Mouse (Mus musculus) mouse trophoblast stem cell (cell line): Measurements from ENCODE around the gene Fos.

ENCODE experiments used
- in situ Hi-C, 2 experiments: fragments of 300-500 bp; cut with MseI, MboI; formaldehyde crosslinking; loops; 2 replicates in 1 of 2; 3 replicates in 1 of 2; pipeline ENCODE4 v1.15.1; 2025

Gene Fos

GRCm38 (mm10) chr12:85473481-85474297 lies at the start of gene Fos:
Gene Fos, plus strand, starts transcription at chr12:85473890.
- in situ Hi-C loops = no loop called here

- in situ Hi-C loops = no loop called here
Observed at GRCm38 (mm10) chr12:85425721-85426120, 48.0 kb upstream of the Fos start.

GRCm38 (mm10) chr12:85426126-85426525 lies 47.6 kb upstream of the Fos start:
- in situ Hi-C loops = no loop called here

GRCm38 (mm10) chr12:85427802-85428201 lies 45.9 kb upstream of the Fos start:
- in situ Hi-C loops = no loop called here

- in situ Hi-C loops = no loop called here
Observed at GRCm38 (mm10) chr12:85429999-85430398, 43.7 kb upstream of the Fos start.

- in situ Hi-C loops = no loop called here
Observed at GRCm38 (mm10) chr12:85430434-85430833, 43.3 kb upstream of the Fos start.

DNA sequence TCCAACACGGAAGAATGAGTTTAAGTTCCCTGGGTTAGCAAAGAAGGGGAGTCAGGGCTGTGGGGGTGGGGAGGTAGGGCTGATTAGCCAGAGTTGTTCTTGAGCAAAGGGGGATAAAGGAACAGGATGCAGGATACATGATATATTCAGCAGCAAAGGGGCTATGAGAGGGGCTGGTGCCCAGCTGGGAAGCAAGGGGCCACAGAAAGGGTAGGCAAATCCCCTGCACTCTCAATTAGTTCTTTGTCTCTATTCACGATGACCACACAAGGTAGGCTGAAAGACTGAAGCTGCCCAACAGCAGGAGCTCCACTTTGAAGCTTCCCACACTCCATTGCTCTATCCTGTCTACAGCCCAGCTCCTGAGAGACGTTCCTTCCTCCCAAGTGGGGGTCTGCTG lies 39.8 kb upstream of the Fos start:
- in situ Hi-C loops = no loop called here

DNA sequence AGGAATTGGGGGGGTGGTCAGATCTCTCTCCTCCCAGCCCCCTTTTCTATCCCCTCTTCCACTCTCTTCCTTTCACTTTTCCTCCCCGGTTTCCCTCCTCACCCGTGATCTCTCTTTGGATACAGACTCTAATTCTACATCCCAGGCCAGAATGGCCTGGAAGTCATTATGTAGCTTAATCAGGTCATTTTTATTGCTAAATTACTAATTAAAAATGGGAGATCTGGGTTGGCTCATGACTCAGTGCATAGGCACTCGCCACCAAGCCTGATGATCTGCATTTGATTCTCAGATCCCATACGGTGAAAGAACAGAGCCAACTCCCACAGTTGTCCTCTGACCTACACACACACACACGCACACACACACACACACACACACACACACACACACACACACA lies 39.2 kb upstream of the Fos start:
- in situ Hi-C loops = no loop called here

- in situ Hi-C loops = no loop called here
Observed at GRCm38 (mm10) chr12:85436021-85436621, 37.6 kb upstream of the Fos start.

- in situ Hi-C loops = no loop called here
Observed at GRCm38 (mm10) chr12:85437172-85437876, 36.4 kb upstream of the Fos start.

DNA sequence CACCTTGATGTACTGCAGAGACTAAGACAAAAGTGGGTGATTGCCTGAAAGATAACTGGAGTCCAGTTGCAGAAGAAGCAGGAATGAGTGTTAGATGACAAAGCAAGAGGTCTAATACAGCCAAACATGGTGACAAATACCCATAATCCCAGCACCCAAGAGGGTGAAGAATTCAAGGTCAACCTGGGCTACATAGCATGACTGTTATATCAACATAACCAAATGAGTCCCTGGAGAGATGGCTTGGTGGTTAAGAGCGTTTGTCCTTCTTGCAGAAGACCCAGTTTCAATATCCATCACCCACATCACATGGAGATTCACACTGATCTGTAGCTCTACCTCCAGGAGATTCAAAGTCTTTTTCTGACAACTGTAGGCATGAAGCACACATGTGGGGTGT lies 30.2 kb upstream of the Fos start:
- in situ Hi-C loops = loop anchor here in 1 of 2 experiments (10.0 kb wide), 1 partner anchor 49 kb away; no protein-coding TSS in a partner anchor

DNA sequence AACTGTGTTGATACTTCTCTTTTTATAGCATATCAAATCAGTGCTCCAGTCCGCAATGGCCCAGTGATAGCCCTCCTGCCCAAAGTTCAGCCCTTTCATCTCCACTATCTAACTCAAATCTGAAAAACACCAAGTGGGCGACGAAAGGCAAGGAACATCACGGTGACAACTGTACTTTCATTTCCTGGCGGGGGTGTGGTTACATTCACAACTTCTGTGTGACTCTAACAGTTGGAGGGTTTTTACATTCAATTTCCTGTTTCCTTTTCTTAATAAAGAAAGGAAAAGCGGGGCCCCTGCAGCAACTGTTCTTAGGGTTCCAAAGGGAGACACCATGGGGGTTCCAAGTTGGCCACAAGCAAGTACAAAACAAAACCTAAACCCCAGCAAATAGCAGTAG lies 29.0 kb upstream of the Fos start:
- in situ Hi-C loops = loop anchor here in 1 of 2 experiments (10.0 kb wide), 1 partner anchor 50 kb away; no protein-coding TSS in a partner anchor

GRCm38 (mm10) chr12:85447009-85447408 lies 26.7 kb upstream of the Fos start:
- in situ Hi-C loops = loop anchor here in 1 of 2 experiments (10.0 kb wide), 1 partner anchor 52 kb away; no protein-coding TSS in a partner anchor

DNA sequence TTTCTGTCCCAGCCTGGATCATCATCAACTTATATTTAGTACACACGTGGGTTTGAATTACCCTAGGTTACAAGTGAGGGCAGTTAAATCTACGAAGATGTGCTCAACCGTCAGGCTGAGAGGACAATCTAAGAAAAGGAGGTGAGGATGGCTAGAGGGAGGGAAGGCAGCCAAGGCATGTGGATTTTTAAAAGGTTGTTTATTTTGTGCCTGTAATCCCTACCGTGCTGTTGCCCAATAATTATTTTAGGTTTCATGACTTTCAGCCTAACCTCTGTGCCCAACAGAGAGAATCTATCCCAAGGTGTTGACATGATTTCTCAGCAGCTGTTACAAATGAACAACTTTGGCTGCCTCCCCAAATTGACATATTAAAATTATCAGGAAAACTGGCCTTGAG lies 26.2 kb upstream of the Fos start:
- in situ Hi-C loops = loop anchor here in 1 of 2 experiments (10.0 kb wide), 1 partner anchor 53 kb away; no protein-coding TSS in a partner anchor

- in situ Hi-C loops = loop anchor here in 1 of 2 experiments (10.0 kb wide), 1 partner anchor 55 kb away; no protein-coding TSS in a partner anchor
Observed at GRCm38 (mm10) chr12:85449478-85449877, 24.2 kb upstream of the Fos start.

DNA sequence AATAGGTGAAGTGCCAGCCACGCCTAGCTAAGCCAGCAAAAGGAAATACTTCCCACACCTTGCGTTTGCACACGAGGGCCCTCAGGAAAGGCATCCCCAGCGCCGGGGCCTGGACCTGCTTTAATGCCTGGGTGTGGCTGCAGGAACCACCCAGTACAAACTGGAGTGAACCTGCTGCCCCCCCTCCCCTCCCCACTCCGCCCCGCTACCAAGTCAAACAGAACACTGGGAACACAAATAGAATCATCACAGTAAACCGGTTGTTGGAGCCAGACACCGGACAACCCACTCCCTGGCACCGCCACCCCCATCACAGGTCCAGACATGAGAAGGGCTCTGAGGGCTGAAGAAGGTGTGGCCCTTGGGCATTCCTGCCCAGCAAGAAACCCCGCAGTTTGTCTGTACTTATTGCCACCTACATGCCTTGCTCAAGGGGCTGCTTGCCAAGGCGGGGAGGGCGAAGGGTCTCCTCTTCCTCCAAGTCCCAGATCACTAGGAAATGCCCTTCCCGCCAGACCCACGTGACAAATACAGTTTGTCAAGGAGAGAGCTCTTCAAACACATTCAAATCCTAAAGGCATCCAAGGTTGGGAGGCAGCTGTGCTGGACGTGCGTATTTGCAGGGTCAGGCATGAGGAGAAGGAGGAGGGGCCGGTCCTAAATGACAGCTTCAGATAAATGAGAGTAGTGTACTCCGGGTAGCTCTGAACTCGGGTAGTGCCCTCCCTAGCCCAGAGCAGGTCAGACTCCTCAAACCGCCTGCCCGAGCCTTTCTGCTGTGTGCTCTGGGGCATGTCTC lies 21.8 kb upstream of the Fos start:
- in situ Hi-C loops = no loop called here

DNA sequence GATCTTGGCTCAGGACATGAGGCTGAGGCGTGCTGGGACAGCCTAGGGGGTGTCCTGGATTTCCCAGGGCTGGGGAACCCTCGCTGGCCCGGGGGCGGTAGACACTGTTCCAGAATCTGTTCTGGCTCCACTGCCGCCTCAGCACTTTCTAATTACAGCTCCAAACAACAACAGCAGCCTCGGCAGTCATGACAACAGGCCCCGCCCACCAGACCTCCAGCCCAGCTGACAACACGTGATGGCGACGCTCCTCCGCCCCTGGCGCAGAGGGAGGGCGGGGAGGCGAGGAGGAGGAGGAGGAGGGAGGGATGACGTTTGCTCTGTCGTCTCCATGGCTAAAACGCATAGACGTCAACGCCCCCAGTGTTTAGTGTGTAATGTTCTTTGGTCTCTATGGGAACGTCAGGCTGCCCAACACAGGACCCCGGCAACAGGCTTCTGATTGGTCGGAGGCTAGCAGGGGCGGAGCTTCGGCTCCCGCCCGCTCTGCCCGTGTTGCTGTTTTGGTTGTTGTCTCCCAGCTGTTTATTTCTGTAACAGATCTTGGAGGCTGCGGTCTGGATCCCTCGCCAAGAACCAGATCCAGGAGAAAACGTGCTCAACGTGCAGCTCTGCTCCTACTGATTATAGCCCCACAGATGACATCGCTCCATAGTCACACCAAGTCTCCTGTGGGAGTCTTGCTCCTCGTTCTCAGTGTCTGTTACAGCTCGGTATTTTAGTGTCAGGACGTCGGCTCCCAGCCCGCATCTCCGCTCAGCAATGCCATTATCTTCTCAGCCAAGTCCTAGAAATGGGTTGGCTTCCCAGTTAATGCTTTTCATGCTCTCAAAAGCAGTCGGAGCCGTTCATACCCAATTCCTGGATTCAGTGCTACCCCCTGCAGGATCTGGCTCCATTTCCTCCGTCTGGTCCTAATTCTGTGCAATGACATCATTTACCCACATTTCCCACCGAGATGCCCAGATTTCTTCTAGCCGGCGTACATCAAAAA lies 18.3 kb upstream of the Fos start:
- in situ Hi-C loops = no loop called here

DNA sequence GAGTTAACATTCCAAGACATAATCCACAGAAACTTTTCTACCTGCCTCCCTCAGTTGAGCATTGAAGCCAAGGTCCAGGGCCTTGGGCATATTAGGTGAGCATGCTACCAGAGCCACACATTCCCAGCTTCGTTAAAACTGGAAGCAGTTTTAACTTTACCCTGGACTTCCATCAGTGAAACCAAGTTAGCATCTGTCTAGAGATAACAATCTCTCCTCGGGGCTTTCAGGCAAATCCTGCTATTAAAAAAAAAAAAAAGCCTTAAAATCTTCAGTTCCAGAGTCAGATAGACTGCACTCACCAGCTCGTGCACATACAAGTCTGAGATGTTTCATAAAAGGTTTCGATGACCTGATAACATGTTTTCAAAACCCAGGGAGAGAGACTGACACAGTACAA lies 17.4 kb upstream of the Fos start:
- in situ Hi-C loops = no loop called here

DNA sequence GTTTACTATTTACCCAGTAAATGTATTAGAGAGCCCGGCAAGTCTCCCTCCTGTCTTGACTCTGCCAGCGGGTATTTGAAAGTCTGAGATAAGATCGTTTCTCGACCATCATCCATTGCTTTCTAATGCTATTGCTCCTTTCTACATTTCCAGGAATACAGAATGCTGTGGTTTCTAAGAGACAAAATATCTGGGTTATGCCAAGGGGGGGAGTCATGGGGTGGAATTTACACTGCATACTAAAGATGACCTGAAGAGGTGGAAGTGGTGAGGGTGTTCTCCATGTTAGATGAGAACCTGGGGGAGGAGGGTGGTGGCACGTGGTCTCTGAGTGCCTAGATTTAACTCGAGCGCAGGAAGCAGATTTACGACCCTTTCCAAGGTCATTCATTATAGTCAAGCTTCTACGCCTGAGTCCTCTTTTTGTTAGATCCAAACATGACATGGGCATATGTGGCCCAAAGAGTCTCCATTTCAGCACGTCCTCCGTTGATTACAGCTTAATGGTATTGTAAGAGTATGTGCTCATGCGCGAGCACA lies 16.7 kb upstream of the Fos start:
- in situ Hi-C loops = no loop called here

DNA sequence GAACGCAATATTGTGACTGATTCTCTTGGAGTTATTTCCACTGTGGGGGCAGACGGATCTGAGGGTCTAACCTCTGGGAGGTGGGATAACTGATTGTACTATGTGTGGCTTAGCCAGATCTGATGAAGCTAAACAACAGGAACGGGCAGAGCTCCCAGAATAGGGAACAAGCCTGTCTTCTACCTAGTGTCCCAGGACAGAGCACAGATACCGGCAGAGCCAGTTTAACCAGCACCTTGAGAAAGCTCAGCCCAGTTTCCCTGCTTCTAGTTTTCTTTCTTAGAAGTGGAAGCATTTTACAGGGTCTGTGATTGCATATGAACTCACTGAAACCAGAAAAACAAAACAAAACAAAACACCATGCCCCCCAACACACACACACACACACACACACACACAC lies 13.9 kb upstream of the Fos start:
- in situ Hi-C loops = no loop called here
